Mouse (Mus musculus): ENCODE data around the gene Hnf1a. TPM values are rescaled to one million over a fixed set of nuclear protein-coding genes. Genes with fewer than 3 reads are reported as not detected.

Gene Hnf1a
- total and polyA plus RNA-seq, 2 experiments from 2014 or later = 0.05 TPM; not detected in 1

GRCm38 (mm10) chr5:115011217-115011518 lies 40.3 kb upstream of the Hnf1a start:
- WGBS = under 1% methylated on average over 55 of the region's 57 CpGs
- TF ChIP-seq CTCF (IDR thresholded peaks at IDR 0.05; ENCODE audit: low read depth) = no peak
- Histone ChIP-seq H3K36me3 (ENCODE audit: insufficient read depth, low read length) (no peaks in the 10 kb centered on the region), H3K27ac (peak overlapping the region; percentile 91), H3K4me2 (ENCODE audit: low read depth, low read length) (peak overlapping the region; percentile 96), H3K9ac (replicated peaks; ENCODE audit: low read length) (peak overlapping the region; percentile 97), H3K27me3 (ENCODE audit: insufficient read depth, low read length) (no peaks in the 10 kb centered on the region), H3K9me3 (ENCODE audit: low read length) (no peaks in the 10 kb centered on the region), H3K4me1 (ENCODE audit: insufficient read depth, low read length) (peaks cover 12% of the 10 kb centered on the region), H3K4me3 (ENCODE audit: low read length) (peak overlapping the region; percentile 92)
- DNase-seq (ENCODE audit: low spot score) (no peak), ATAC-seq (peak; percentile 59)

- Histone ChIP-seq H3K36me3 (ENCODE audit: insufficient read depth, low read length) (no peaks in the 10 kb centered on the region), H3K9ac (replicated peaks; ENCODE audit: low read length) (peak within 1 kb of the TSS; percentile 97), H3K4me3 (ENCODE audit: low read length) (peak within 1 kb of the TSS; percentile 92), H3K9me3 (ENCODE audit: low read length) (no peaks in the 10 kb centered on the region), H3K27ac (peak within 1 kb of the TSS; percentile 91), H3K4me2 (ENCODE audit: low read depth, low read length) (peak within 1 kb of the TSS; percentile 96), H3K4me1 (ENCODE audit: insufficient read depth, low read length) (peaks cover 12% of the 10 kb centered on the region), H3K27me3 (ENCODE audit: insufficient read depth, low read length) (no peaks in the 10 kb centered on the region)
- WGBS = under 1% methylated on average over 55 of the region's 65 CpGs
- ATAC-seq (peak; percentile 94), DNase-seq (ENCODE audit: low spot score) (peak; percentile 98)
- TF ChIP-seq CTCF (IDR thresholded peaks at IDR 0.05; ENCODE audit: low read depth) = no peak
These were observed 39.8 kb upstream of the Hnf1a start, which contains the start of gene Sppl3 for GRCm38 (mm10) chr5:115010577-115011216. Gene Sppl3, plus strand, starts transcription at chr5:115011137.

- ATAC-seq (no peak), DNase-seq (ENCODE audit: low spot score) (no peak)
- no peaks in the 10 kb centered on the region for H3K9me3 ChIP-seq (ENCODE audit: low read length)
- H3K36me3 ChIP-seq (ENCODE audit: insufficient read depth, low read length) = no peaks in the 10 kb centered on the region
- 68% methylated on average over 3 of the region's 3 CpGs for WGBS
- H3K9ac ChIP-seq (replicated peaks; ENCODE audit: low read length) = no peak overlapping the region
- no peak for TF ChIP-seq CTCF (IDR thresholded peaks at IDR 0.05; ENCODE audit: low read depth)
- H3K4me2 ChIP-seq (ENCODE audit: low read depth, low read length) = peak overlapping the region; percentile 71; the same call in 1 of the 2 replicates
- no peak overlapping the region for H3K4me3 ChIP-seq (ENCODE audit: low read length)
- peaks cover 12% of the 10 kb centered on the region for H3K4me1 ChIP-seq (ENCODE audit: insufficient read depth, low read length)
- no peaks in the 10 kb centered on the region for H3K27me3 ChIP-seq (ENCODE audit: insufficient read depth, low read length)
- H3K27ac ChIP-seq = peak overlapping the region; percentile 91
These were observed 39.1 kb upstream of the Hnf1a start for GRCm38 (mm10) chr5:115009961-115010360.

- Histone ChIP-seq H3K36me3 (ENCODE audit: insufficient read depth, low read length) (no peaks in the 10 kb centered on the region), H3K27me3 (ENCODE audit: insufficient read depth, low read length) (no peaks in the 10 kb centered on the region), H3K4me2 (ENCODE audit: low read depth, low read length) (no peak overlapping the region), H3K9me3 (ENCODE audit: low read length) (no peaks in the 10 kb centered on the region), H3K4me1 (ENCODE audit: insufficient read depth, low read length) (peaks cover 12% of the 10 kb centered on the region), H3K4me3 (ENCODE audit: low read length) (no peak overlapping the region), H3K27ac (no peak overlapping the region), H3K9ac (replicated peaks; ENCODE audit: low read length) (no peak overlapping the region)
- no peak for TF ChIP-seq CTCF (IDR thresholded peaks at IDR 0.05; ENCODE audit: low read depth)
- WGBS = 92% methylated on average over 6 of the region's 6 CpGs
- no peak for ATAC-seq
- DNase-seq (ENCODE audit: low spot score) = no peak
These were observed 38.2 kb upstream of the Hnf1a start for GRCm38 (mm10) chr5:115009143-115009542.

- no peaks in the 10 kb centered on the region for H3K9me3 ChIP-seq (ENCODE audit: low read length)
- H3K27ac ChIP-seq = no peak overlapping the region
- no peak for TF ChIP-seq CTCF (IDR thresholded peaks at IDR 0.05; ENCODE audit: low read depth)
- H3K4me2 ChIP-seq (ENCODE audit: low read depth, low read length) = no peak overlapping the region
- ATAC-seq (no peak), DNase-seq (ENCODE audit: low spot score) (no peak)
- H3K27me3 ChIP-seq (ENCODE audit: insufficient read depth, low read length) = no peaks in the 10 kb centered on the region
- no peaks in the 10 kb centered on the region for H3K36me3 ChIP-seq (ENCODE audit: insufficient read depth, low read length)
- 89% methylated on average over 7 of the region's 7 CpGs for WGBS
- H3K4me1 ChIP-seq (ENCODE audit: insufficient read depth, low read length) = peaks cover 9% of the 10 kb centered on the region
- H3K9ac ChIP-seq (replicated peaks; ENCODE audit: low read length) = no peak overlapping the region
- no peak overlapping the region for H3K4me3 ChIP-seq (ENCODE audit: low read length)
These were observed 37.4 kb upstream of the Hnf1a start for GRCm38 (mm10) chr5:115008307-115008706.

GRCm38 (mm10) chr5:115007768-115008167 lies 36.9 kb upstream of the Hnf1a start:
- Histone ChIP-seq H3K36me3 (ENCODE audit: insufficient read depth, low read length) (no peaks in the 10 kb centered on the region), H3K27ac (no peak overlapping the region), H3K4me3 (ENCODE audit: low read length) (no peak overlapping the region), H3K9ac (replicated peaks; ENCODE audit: low read length) (no peak overlapping the region), H3K4me1 (ENCODE audit: insufficient read depth, low read length) (peaks cover 4% of the 10 kb centered on the region), H3K9me3 (ENCODE audit: low read length) (no peaks in the 10 kb centered on the region), H3K27me3 (ENCODE audit: insufficient read depth, low read length) (no peaks in the 10 kb centered on the region), H3K4me2 (ENCODE audit: low read depth, low read length) (no peak overlapping the region)
- DNase-seq (ENCODE audit: low spot score) (no peak), ATAC-seq (no peak)
- no peak for TF ChIP-seq CTCF (IDR thresholded peaks at IDR 0.05; ENCODE audit: low read depth)
- 86% methylated on average over 5 of the region's 5 CpGs for WGBS

- Histone ChIP-seq H3K9me3 (ENCODE audit: low read length) (no peaks in the 10 kb centered on the region), H3K27ac (no peak overlapping the region)
These were observed 32.5 kb upstream of the Hnf1a start for GRCm38 (mm10) chr5:115003224-115003873.

More at GRCm38 (mm10) chr5:115003224-115003873, 32.5 kb upstream of the Hnf1a start:
- Histone ChIP-seq H3K4me3 (ENCODE audit: low read length) (no peak overlapping the region), H3K27me3 (ENCODE audit: insufficient read depth, low read length) (no peaks in the 10 kb centered on the region), H3K36me3 (ENCODE audit: insufficient read depth, low read length) (no peaks in the 10 kb centered on the region), H3K4me1 (ENCODE audit: insufficient read depth, low read length) (no peaks in the 10 kb centered on the region), H3K9ac (replicated peaks; ENCODE audit: low read length) (no peak overlapping the region), H3K4me2 (ENCODE audit: low read depth, low read length) (no peak overlapping the region)
- 75% methylated on average over 13 of the region's 13 CpGs for WGBS
- DNase-seq (ENCODE audit: low spot score) = no peak
- ATAC-seq = no peak
- TF ChIP-seq CTCF (IDR thresholded peaks at IDR 0.05; ENCODE audit: low read depth) = no peak

Measured in hindbrain, postnatal 0 days (tissue).